Mouse (Mus musculus) intestine, embryonic 15.5 days (tissue): ENCODE measurements around the gene Rem2. TPM values are rescaled to one million over a fixed set of nuclear protein-coding genes. Genes with fewer than 3 reads are reported as not detected.
A peak's percentile ranks its signal among the peaks of the same experiment; 100 is the strongest.

ENCODE experiments used
- ATAC-seq: fragments of 200-750 bp; cut with Nextera tagmentation; 2 replicates; pipeline ENCODE4 v1.8.0; 2017; ENCODE audit warnings: moderate TSS enrichment, moderate library complexity
- H3K27ac ChIP-seq: fragments of 300-500 bp; sonication (generic); 2 replicates; pipeline ENCODE4 v1.5.1; 2015; ENCODE audit warnings: mild to moderate bottlenecking, inconsistent platforms
- H3K27me3 ChIP-seq: fragments of 300-500 bp; sonication (generic); replicated peaks from 2 replicates; pipeline ENCODE4 v1.6.1; 2015; ENCODE audit warnings: inconsistent platforms
- H3K36me3 ChIP-seq: fragments of 300-500 bp; sonication (generic); 2 replicates; pipeline ENCODE4 v1.6.1; 2015; ENCODE audit warnings: inconsistent platforms
- H3K4me1 ChIP-seq: fragments of 300-500 bp; sonication (generic); replicated peaks from 2 replicates; pipeline ENCODE4 v1.6.1; 2015; ENCODE audit warnings: inconsistent platforms
- H3K4me2 ChIP-seq: fragments of 300-500 bp; sonication (generic); replicated peaks from 2 replicates; pipeline ENCODE4 v1.6.1; 2015; ENCODE audit warnings: mild to moderate bottlenecking, inconsistent platforms
- H3K4me3 ChIP-seq: fragments of 300-500 bp; sonication (generic); replicated peaks from 2 replicates; pipeline ENCODE4 v1.5.1; 2015; ENCODE audit warnings: inconsistent platforms
- H3K9ac ChIP-seq: fragments of 300-500 bp; sonication (generic); 2 replicates; pipeline ENCODE4 v1.6.1; 2015; ENCODE audit warnings: inconsistent platforms
- H3K9me3 ChIP-seq: fragments of 300-500 bp; sonication (generic); 2 replicates; pipeline ENCODE4 v1.6.1; 2016; ENCODE audit warnings: inconsistent platforms
- WGBS: fragments of 180-500 bp; shearing (Covaris S2); methylation state at CpG from one replicate; pipeline ENCODE4 v1.1.7; 2015; 5-methylcytosine and 5-hydroxymethylcytosine counted together
- polyA plus RNA-seq: library from polyadenylated mRNA; unstranded; fragments of >200 nt; fragmentation: Nextera tagmentation; extraction: Ambion mirVana; gene quantifications from 2 replicates; pipeline ENCODE4 v1.2.1, GENCODE M21; 2015

Gene Rem2
- polyA plus RNA-seq, 1 experiment from 2014 or later: 1.9 TPM

GRCm38 (mm10) chr14:54433941-54434531 lies 41.9 kb upstream of the Rem2 start:
- peak overlapping the region; percentile 98 for H3K9ac ChIP-seq
- WGBS: 40% methylated on average over 12 of the region's 12 CpGs
- H3K27me3 ChIP-seq: no peaks in the 10 kb centered on the region
- H3K36me3 ChIP-seq: peaks cover 25% of the 10 kb centered on the region
- H3K9me3 ChIP-seq: no peaks in the 10 kb centered on the region
- H3K27ac ChIP-seq: peak overlapping the region; percentile 97; the same call in 1 of the 2 replicates
- H3K4me1 ChIP-seq: peaks cover 36% of the 10 kb centered on the region
- peak overlapping the region; percentile 77 for H3K4me3 ChIP-seq
- peak overlapping the region; percentile 77 for H3K4me2 ChIP-seq
- no peak for ATAC-seq

DNA sequence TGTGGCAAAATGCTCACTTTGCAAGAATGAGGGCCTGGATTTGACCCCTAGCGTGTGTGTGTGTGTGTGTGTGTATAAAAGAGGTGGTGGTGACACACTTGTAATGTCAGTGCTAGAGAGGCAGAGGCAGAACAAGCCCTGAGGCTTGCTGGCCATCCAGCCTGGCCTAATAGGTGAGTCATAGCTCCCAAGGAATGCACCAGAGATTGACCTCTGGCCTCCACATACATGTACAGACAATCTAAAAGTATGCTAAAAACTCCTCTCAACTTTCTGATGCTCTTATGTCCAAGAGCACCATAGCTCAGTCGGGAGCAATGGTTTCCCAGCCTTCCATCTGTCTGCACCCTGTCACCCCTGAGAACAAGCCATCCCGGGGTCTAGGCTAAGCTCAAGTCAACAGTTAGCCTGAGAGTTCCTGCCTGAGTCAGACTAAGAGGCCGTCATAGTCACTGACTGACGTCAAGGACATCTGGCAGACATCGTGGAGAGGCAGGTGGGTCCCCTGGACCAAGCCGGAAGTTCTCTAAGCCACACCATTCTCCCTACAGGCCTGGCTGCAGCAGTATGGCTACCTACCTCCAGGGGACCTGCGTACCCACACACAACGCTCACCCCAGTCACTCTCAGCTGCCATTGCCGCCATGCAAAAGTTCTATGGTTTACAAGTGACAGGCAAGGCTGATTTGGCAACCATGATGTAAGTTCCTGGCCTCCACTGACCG lies 40.5 kb upstream of the Rem2 start:
- no peaks in the 10 kb centered on the region for H3K9me3 ChIP-seq
- H3K36me3 ChIP-seq: peaks cover 32% of the 10 kb centered on the region
- H3K27ac ChIP-seq: no peak overlapping the region
- H3K27me3 ChIP-seq: no peaks in the 10 kb centered on the region
- ATAC-seq: no peak
- H3K9ac ChIP-seq: no peak overlapping the region
- H3K4me3 ChIP-seq: no peak overlapping the region
- WGBS: 81% methylated on average over 11 of the region's 11 CpGs
- no peak overlapping the region for H3K4me2 ChIP-seq
- peaks cover 23% of the 10 kb centered on the region for H3K4me1 ChIP-seq

DNA sequence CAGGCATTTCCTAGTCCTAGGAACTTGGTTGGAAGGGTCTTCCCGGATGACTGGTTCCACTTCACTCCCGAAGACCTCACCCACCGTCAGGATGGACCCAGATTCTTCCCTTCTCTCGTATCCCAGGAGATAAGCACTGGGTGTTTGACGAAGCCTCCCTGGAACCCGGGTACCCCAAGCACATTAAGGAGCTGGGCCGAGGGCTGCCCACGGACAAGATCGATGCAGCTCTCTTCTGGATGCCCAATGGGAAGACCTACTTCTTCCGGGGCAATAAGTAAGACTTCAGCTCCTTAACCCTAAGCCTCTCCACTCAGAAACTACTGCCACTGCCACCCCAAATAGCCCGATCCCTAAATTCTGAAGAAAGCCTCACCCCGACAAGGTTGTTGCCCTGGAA lies 36.7 kb upstream of the Rem2 start:
- Histone ChIP-seq H3K4me2 (no peak overlapping the region), H3K36me3 (peaks cover 41% of the 10 kb centered on the region), H3K9me3 (no peaks in the 10 kb centered on the region), H3K4me1 (peaks cover 22% of the 10 kb centered on the region), H3K27ac (no peak overlapping the region), H3K27me3 (no peaks in the 10 kb centered on the region), H3K4me3 (no peak overlapping the region), H3K9ac (no peak overlapping the region)
- ATAC-seq: no peak
- 88% methylated on average over 12 of the region's 12 CpGs for WGBS

- Histone ChIP-seq H3K9ac (no peak overlapping the region), H3K4me1 (peaks cover 17% of the 10 kb centered on the region), H3K36me3 (peaks cover 41% of the 10 kb centered on the region), H3K4me3 (no peak overlapping the region), H3K27ac (no peak overlapping the region), H3K9me3 (no peaks in the 10 kb centered on the region), H3K4me2 (no peak overlapping the region), H3K27me3 (no peaks in the 10 kb centered on the region)
- 74% methylated on average over 7 of the region's 7 CpGs for WGBS
- no peak for ATAC-seq
Observed at GRCm38 (mm10) chr14:54439610-54440009, 36.3 kb upstream of the Rem2 start.

GRCm38 (mm10) chr14:54440538-54440937 lies 35.4 kb upstream of the Rem2 start:
- 89% methylated on average over 14 of the region's 14 CpGs for WGBS
- ATAC-seq: no peak
- no peak overlapping the region for H3K27ac ChIP-seq
- H3K36me3 ChIP-seq: peaks cover 41% of the 10 kb centered on the region
- H3K27me3 ChIP-seq: no peaks in the 10 kb centered on the region
- no peak overlapping the region for H3K4me2 ChIP-seq
- peaks cover 13% of the 10 kb centered on the region; the same call in 1 of the 2 replicates for H3K4me1 ChIP-seq
- H3K4me3 ChIP-seq: no peak overlapping the region
- no peak overlapping the region for H3K9ac ChIP-seq
- H3K9me3 ChIP-seq: no peaks in the 10 kb centered on the region

- Histone ChIP-seq H3K9ac (no peak overlapping the region), H3K27ac (no peak overlapping the region), H3K4me2 (no peak overlapping the region), H3K27me3 (no peaks in the 10 kb centered on the region), H3K36me3 (peaks cover 39% of the 10 kb centered on the region), H3K4me3 (no peak overlapping the region), H3K9me3 (no peaks in the 10 kb centered on the region), H3K4me1 (peaks cover 13% of the 10 kb centered on the region; the same call in 1 of the 2 replicates)
- no peak for ATAC-seq
- WGBS: 78% methylated on average over 4 of the region's 4 CpGs
Observed at GRCm38 (mm10) chr14:54441365-54441764, 34.5 kb upstream of the Rem2 start.

DNA sequence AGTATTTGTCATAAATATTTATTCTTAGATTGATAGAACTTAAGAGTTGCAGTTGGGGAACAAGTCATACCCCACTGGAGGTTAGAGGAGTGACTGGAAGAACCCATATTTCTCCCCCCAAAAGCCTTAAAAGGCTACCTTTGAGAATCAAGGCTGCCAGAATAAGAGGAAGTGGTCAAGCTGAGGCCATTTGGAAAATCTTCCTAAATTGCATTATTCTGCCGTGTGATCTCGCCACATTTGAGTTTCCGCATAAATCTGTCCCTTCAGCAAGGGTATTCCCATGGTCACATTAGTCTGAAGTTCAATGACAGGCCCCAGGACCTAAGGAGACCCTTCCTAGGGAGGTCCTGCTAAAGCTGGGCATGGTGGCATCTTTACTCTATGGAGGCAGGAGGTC lies 33.4 kb upstream of the Rem2 start:
- Histone ChIP-seq H3K4me3 (no peak overlapping the region), H3K27ac (0 out of 2 replicates have a peak overlapping the region, but pooled peaks have one; percentile 88), H3K36me3 (peaks cover 27% of the 10 kb centered on the region), H3K27me3 (no peaks in the 10 kb centered on the region), H3K9me3 (no peaks in the 10 kb centered on the region), H3K9ac (no peak overlapping the region), H3K4me2 (no peak overlapping the region), H3K4me1 (peaks cover 13% of the 10 kb centered on the region; the same call in 1 of the 2 replicates)
- ATAC-seq: no peak
- 79% methylated on average over 3 of the region's 3 CpGs for WGBS

DNA sequence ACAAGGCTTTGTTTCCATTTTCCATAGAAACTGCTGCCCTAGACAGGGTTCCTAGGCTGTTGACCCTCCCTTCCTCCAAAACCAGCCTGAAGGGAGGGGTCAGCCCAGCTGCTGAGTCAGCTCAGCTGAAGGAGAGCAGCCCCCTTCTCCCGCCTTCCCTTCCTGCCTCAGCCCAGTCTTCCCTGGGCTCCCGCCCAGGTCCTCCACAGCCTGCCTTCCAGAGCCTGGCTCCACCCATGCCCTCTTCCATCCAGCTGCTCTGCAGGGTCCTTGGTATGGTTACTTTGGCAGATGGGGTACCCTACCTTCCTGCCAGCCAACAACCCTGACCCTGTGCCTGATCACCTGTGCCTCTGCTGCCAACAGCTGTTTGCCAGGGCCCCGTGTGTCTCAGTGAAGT lies 32.7 kb upstream of the Rem2 start:
- WGBS: 20% methylated on average over 3 of the region's 3 CpGs
- H3K4me2 ChIP-seq: peak overlapping the region; percentile 12
- peaks cover 13% of the 10 kb centered on the region; the same call in 1 of the 2 replicates for H3K4me1 ChIP-seq
- peak overlapping the region; percentile 88 for H3K27ac ChIP-seq
- no peak overlapping the region for H3K9ac ChIP-seq
- ATAC-seq: peak; percentile 82
- no peaks in the 10 kb centered on the region for H3K27me3 ChIP-seq
- peaks cover 25% of the 10 kb centered on the region for H3K36me3 ChIP-seq
- H3K9me3 ChIP-seq: no peaks in the 10 kb centered on the region
- H3K4me3 ChIP-seq: no peak overlapping the region

DNA sequence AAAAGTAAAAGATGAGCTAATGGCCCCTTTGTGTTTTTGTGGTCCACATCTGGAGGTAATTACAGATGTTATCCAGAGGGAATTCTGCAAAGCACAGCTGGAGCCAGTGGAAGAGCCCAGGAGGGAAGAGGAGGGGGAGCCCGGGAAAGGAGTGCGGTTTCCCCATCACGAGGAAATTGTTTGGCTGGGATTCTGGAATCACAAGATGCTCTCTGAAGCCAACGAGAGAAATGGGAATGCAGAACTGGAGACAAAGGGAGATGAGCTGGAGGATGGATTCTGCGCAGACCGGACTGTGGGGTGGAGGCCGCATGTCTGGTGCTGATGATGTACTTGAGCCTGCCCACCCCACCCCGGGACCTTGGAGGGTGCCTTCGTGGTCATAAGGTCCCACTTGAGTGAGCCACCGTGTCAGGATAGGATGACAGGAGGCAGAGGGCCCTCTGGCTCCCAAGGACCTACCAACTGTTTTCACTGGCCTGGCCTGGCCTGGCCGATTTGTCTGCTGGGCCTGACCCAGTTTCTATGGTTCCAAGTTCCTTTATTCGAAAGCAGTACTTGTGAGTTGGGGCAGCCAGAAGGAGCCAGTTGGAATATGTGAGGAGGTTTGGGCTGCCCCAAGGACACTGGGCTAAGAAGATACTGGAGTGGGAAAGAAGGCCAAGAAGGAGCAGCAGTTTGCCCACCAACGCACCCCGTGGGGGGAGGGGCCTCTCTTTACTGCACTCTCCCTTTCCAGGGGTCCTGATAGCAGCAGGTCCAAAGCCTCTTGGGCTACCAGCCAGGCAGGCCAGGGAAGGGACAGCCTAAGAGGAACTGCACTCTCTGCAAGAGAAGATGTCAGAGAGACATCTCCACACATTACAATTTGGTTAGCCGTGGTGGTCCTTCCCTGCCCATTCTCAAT lies 31.9 kb upstream of the Rem2 start:
- H3K4me1 ChIP-seq: peaks cover 17% of the 10 kb centered on the region
- H3K4me3 ChIP-seq: no peak overlapping the region
- WGBS: 60% methylated on average over 15 of the region's 15 CpGs
- H3K36me3 ChIP-seq: peaks cover 17% of the 10 kb centered on the region
- H3K27me3 ChIP-seq: no peaks in the 10 kb centered on the region
- H3K9ac ChIP-seq: no peak overlapping the region
- no peaks in the 10 kb centered on the region for H3K9me3 ChIP-seq
- peak; percentile 52 for ATAC-seq
- peak overlapping the region; percentile 12; the same call in 1 of the 2 replicates for H3K4me2 ChIP-seq
- H3K27ac ChIP-seq: peak overlapping the region; percentile 88

DNA sequence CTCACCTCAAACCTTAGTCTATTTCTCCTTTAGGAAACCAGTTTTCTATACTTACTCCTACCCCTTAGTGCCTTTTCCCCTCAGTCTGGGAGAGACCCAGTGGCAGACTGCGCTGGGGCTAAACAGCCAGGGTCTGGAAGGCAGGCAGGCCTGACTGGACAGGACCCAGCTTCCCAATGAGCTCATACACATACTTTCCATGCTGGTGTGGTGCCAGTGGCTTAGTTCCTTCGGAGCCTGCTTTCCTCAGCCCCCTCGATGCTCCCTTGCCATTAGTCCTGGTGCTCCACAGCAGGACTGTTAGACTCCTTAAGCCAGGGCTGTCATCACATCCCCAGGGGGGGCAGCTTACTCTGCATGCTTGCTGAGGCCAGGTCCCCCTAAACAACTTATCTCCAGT lies 30.4 kb upstream of the Rem2 start:
- no peak overlapping the region for H3K9ac ChIP-seq
- no peak for ATAC-seq
- 55% methylated on average over 3 of the region's 3 CpGs for WGBS

DNA sequence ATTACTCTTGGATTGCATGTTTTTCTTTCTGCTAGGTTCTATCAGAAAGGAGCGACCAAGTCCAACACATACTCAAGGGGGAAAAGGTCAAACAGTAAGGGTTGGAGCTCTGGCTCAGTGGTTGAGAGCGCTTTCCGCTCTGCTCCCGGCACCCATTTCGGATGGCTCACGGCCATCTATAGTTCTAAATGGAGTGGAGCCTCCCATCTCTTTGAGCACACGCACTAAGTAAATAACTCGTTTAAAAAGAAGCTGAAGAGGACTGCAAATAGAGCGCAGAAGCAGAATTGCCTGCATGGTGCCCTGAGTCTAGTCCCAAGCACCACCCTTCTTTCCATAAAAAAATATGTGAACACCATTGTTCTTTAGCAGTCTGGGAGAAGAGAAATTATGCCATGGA lies 22.3 kb upstream of the Rem2 start:
- no peaks in the 10 kb centered on the region for H3K9me3 ChIP-seq
- peaks cover 12% of the 10 kb centered on the region for H3K4me1 ChIP-seq
- H3K27me3 ChIP-seq: no peaks in the 10 kb centered on the region
- WGBS: 77% methylated on average over 9 of the region's 9 CpGs
- no peak overlapping the region for H3K27ac ChIP-seq
- H3K4me3 ChIP-seq: no peak overlapping the region
- H3K9ac ChIP-seq: no peak overlapping the region
- H3K36me3 ChIP-seq: no peaks in the 10 kb centered on the region
- no peak overlapping the region for H3K4me2 ChIP-seq
- ATAC-seq: no peak

More for the DNA sequence above, 30.4 kb upstream of the Rem2 start:
- Histone ChIP-seq H3K9me3 (no peaks in the 10 kb centered on the region), H3K4me3 (no peak overlapping the region), H3K4me1 (peaks cover 17% of the 10 kb centered on the region), H3K27ac (no peak overlapping the region), H3K27me3 (no peaks in the 10 kb centered on the region), H3K4me2 (no peak overlapping the region), H3K36me3 (peaks cover 8% of the 10 kb centered on the region; the same call in 1 of the 2 replicates)
